Mouse (Mus musculus) layer of hippocampus, adult 18-20 months (tissue): ENCODE results near the gene Pcsk6. TPM values are rescaled to one million over a fixed set of nuclear protein-coding genes. Genes with fewer than 3 reads are reported as not detected.

Experiments used
- DNase-seq, 2 experiments: peaks; one replicate each; pipeline ENCODE4 v3.0.0; 2022; ENCODE audit warnings: low spot score in 2 of 2
- total RNA-seq, 2 experiments: library from RNA; stranded (reverse); gene quantifications; 2 replicates each; pipeline ENCODE4 v1.2.3; 2021

The Pcsk6 gene
- total RNA-seq, 2 experiments from 2014 or later = 16.9 to 19.5 TPM

- no peak for DNase-seq
Measured at GRCm38 (mm10) chr7:66046921-66047918, 185.7 kb downstream of the Pcsk6 start.

- DNase-seq = no peak
Measured at GRCm38 (mm10) chr7:66047975-66048374, 186.4 kb downstream of the Pcsk6 start.

GRCm38 (mm10) chr7:66048446-66049230, 187.1 kb downstream of the Pcsk6 start:
- DNase-seq = no peak

GRCm38 (mm10) chr7:66053946-66054483, 192.5 kb downstream of the Pcsk6 start:
- no peak for DNase-seq

- peak in 1 of 2 experiments; percentile 26 for DNase-seq
Measured at GRCm38 (mm10) chr7:66055356-66055755, 193.8 kb downstream of the Pcsk6 start.

- no peak for DNase-seq
Measured at GRCm38 (mm10) chr7:66058703-66059102, 197.2 kb downstream of the Pcsk6 start, which contains the start of gene Snrpa1. TSS of gene Snrpa1 (plus strand) at chr7:66059003.

- peak; percentile 80 to 91 for DNase-seq
Measured at GRCm38 (mm10) chr7:66060066-66060956, 198.8 kb downstream of the Pcsk6 start.

- DNase-seq = no peak
Measured at GRCm38 (mm10) chr7:66061057-66061456, 199.5 kb downstream of the Pcsk6 start.

GRCm38 (mm10) chr7:66076411-66076810, 214.9 kb downstream of the Pcsk6 start:
- DNase-seq = peak; percentile 21 to 67

GRCm38 (mm10) chr7:66079364-66080230, 218.1 kb downstream of the Pcsk6 start, which contains the start of gene Selenos:
TSS of gene Selenos (plus strand) at chr7:66079649.
- DNase-seq = peak; percentile 96 to 97

- peak in 1 of 2 experiments; percentile 28 for DNase-seq
Measured at GRCm38 (mm10) chr7:66080231-66080613, 218.7 kb downstream of the Pcsk6 start.

- DNase-seq = no peak
Measured at GRCm38 (mm10) chr7:66083757-66084156, 222.2 kb downstream of the Pcsk6 start.

- no peak for DNase-seq
Measured at GRCm38 (mm10) chr7:66084546-66084945, 223.0 kb downstream of the Pcsk6 start.

GRCm38 (mm10) chr7:66087652-66088051, 226.1 kb downstream of the Pcsk6 start:
- DNase-seq = peak; percentile 11 to 68

GRCm38 (mm10) chr7:66088077-66088476, 226.5 kb downstream of the Pcsk6 start:
- DNase-seq = no peak

- no peak for DNase-seq
Measured at GRCm38 (mm10) chr7:66090676-66091190, 229.2 kb downstream of the Pcsk6 start.

GRCm38 (mm10) chr7:66091553-66091952, 230.0 kb downstream of the Pcsk6 start:
- no peak for DNase-seq

- no peak for DNase-seq
Measured at GRCm38 (mm10) chr7:66092656-66093055, 231.1 kb downstream of the Pcsk6 start.

GRCm38 (mm10) chr7:66094141-66094540, 232.6 kb downstream of the Pcsk6 start:
- peak in 1 of 2 experiments; percentile 34 for DNase-seq
